Comparison of ENCODE assay signal across 8 mouse cellular contexts in the genomic region with DNA sequence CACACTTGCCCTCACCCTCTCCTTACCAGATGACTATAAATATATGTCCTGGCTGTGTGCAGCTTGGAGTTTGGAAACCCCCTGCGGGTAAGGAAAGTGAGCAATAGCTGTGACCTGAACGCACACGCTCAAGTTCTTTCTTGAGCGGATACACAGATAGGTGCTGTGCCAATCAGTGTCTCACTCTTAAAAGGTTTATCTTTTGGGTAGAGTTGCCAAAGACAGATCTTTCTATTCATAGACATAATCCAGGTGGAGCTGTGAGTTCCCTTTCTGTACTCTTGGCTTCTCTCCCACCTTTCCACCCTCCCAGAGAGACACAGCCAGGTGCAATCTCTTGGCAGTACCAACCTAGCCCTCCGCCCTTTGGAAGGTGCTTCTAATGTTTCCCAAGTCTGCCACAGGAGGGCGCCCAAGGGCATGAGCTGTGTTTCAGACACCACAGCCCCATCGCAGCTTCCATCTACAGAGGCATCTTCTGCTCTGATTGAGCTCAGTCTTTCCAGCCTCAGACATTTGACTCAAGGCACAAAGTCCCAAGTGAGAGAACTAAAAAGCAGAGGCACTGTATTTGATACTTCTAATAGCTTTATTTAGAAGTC. TPM values are rescaled to one million over a fixed set of nuclear protein-coding genes. Genes with fewer than 3 reads are reported as not detected.
DNase-seq lines count a peak whose midpoint lies in the region; ATAC-seq and TF ChIP-seq lines count a peak whose summit lies in the region.

No protein-coding gene starts in this region.

- 36% methylated on average over 7 of the region's 7 CpGs for WGBS in limb, embryonic 13.5 days
- WGBS in neural tube, embryonic 12.5 days, result 46% methylated on average over 7 of the region's 7 CpGs

- peaks cover 24% of the 10 kb centered on the region for H3K4me1 ChIP-seq in limb, embryonic 13.5 days
- H3K4me1 ChIP-seq in neural tube, embryonic 12.5 days, result no peaks in the 10 kb centered on the region
- no peaks in the 10 kb centered on the region for H3K4me1 ChIP-seq in testis, adult 2 months (ENCODE audit: control insufficient read depth, insufficient read depth, low read length)

- TF ChIP-seq CTCF in testis, adult 2 months (IDR thresholded peaks at IDR 0.05; ENCODE audit: control insufficient read depth, insufficient read depth, insufficient replicate concordance, low read depth, low read length), result peak; percentile 81; the same call in 1 of the 2 replicates

- H3K4me2 ChIP-seq in limb, embryonic 13.5 days (replicated peaks), result no peak overlapping the region
- H3K4me2 ChIP-seq in neural tube, embryonic 12.5 days (replicated peaks), result no peak overlapping the region

- peak; percentile 43 for DNase-seq in CD4-positive, CD25-positive, alpha-beta regulatory T cell, adult 2 months (ENCODE audit: low read depth, low spot score)
- peak; percentile 85 for DNase-seq in embryo, embryonic 11 days
- DNase-seq in gastrocnemius, postnatal 4 days (ENCODE audit: low spot score in 2 of 2), result peak; percentile 74 to 81
- DNase-seq in kidney, adult 9 months, result peak; percentile 77

- H3K4me3 ChIP-seq in limb, embryonic 13.5 days, result no peak overlapping the region
- no peak overlapping the region for H3K4me3 ChIP-seq in neural tube, embryonic 12.5 days
- H3K4me3 ChIP-seq in testis, adult 2 months (ENCODE audit: control insufficient read depth, low read depth, low read length), result no peak overlapping the region

- no peak for ATAC-seq in CD4-positive, CD25-positive, alpha-beta regulatory T cell, adult 4 months
- peak; percentile 77; the same call in 1 of the 2 replicates for ATAC-seq in limb, embryonic 13.5 days (ENCODE audit: low FRiP score, low read depth)
- ATAC-seq in neural tube, embryonic 12.5 days (ENCODE audit: low FRiP score, low read depth), result peak; percentile 75; the same call in 1 of the 2 replicates

- peaks cover 23% of the 10 kb centered on the region for H3K27me3 ChIP-seq in limb, embryonic 13.5 days
- no peaks in the 10 kb centered on the region for H3K27me3 ChIP-seq in neural tube, embryonic 12.5 days (replicated peaks)
- H3K27me3 ChIP-seq in testis, adult 2 months (ENCODE audit: control insufficient read depth, insufficient read depth, low read length), result no peaks in the 10 kb centered on the region

- no peaks in the 10 kb centered on the region for H3K9me3 ChIP-seq in limb, embryonic 13.5 days
- no peaks in the 10 kb centered on the region for H3K9me3 ChIP-seq in neural tube, embryonic 12.5 days

- H3K9ac ChIP-seq in limb, embryonic 13.5 days, result no peak overlapping the region
- H3K9ac ChIP-seq in neural tube, embryonic 12.5 days, result no peak overlapping the region

- no peaks in the 10 kb centered on the region for H3K36me3 ChIP-seq in limb, embryonic 13.5 days
- no peaks in the 10 kb centered on the region for H3K36me3 ChIP-seq in neural tube, embryonic 12.5 days
- no peaks in the 10 kb centered on the region for H3K36me3 ChIP-seq in testis, adult 2 months (ENCODE audit: control insufficient read depth, insufficient read depth, low read length)

- H3K27ac ChIP-seq in limb, embryonic 13.5 days, result no peak overlapping the region
- H3K27ac ChIP-seq in neural tube, embryonic 12.5 days, result no peak overlapping the region
- no peak overlapping the region for H3K27ac ChIP-seq in testis, adult 2 months (ENCODE audit: control insufficient read depth, insufficient read depth, low read depth, low read length)

- TF ChIP-seq POLR2A in testis, adult 2 months (IDR thresholded peaks at IDR 0.05; ENCODE audit: control insufficient read depth, low read depth, low read length), result no peak

RNA-seq across cellular contexts. Expression of a gene that starts 8.8 kb away (rescaled TPM):
- polyA plus RNA-seq in CD4-positive, CD25-positive, alpha-beta regulatory T cell, adult 4 months (2017; shearing (Covaris generic)), result not detected
- total RNA-seq in gastrocnemius, postnatal 4 days (2021), result 100 to 1,000 TPM; 110 to 127 TPM
- 153 and 169 TPM in 2 replicates for polyA plus RNA-seq in limb, embryonic 13.5 days (2015; fragmentation: Nextera tagmentation; extraction: Ambion mirVana)
- 19.1 and 23.3 TPM in 2 replicates for polyA plus RNA-seq in neural tube, embryonic 12.5 days (2016; fragmentation: Nextera tagmentation; extraction: Ambion mirVana)
- polyA plus RNA-seq in testis, adult 2 months (2012; rRNA removed), result 23.7 and 24.6 TPM in 2 replicates

Comparison
In these comparisons a context has a peak if more than half of its experiments do, and no peak if none do; other contexts are left out.
1. RNA of a gene that starts 8.8 kb away (polyA plus RNA-seq): 153 to 169 TPM in limb, embryonic 13.5 days, 23.7 to 24.6 TPM in testis, adult 2 months and 19.1 to 23.3 TPM in neural tube, embryonic 12.5 days; not detected in CD4-positive, CD25-positive, alpha-beta regulatory T cell, adult 4 months; every median in the first group is over 10 times any median in the second.
2. Peak in every context shown above with its lines, with median percentiles within 50 percentile points of each other: DNase-seq.